Mouse (Mus musculus): ENCODE measurements around the gene Slc15a5.

Slc15a5 gene

DNA sequence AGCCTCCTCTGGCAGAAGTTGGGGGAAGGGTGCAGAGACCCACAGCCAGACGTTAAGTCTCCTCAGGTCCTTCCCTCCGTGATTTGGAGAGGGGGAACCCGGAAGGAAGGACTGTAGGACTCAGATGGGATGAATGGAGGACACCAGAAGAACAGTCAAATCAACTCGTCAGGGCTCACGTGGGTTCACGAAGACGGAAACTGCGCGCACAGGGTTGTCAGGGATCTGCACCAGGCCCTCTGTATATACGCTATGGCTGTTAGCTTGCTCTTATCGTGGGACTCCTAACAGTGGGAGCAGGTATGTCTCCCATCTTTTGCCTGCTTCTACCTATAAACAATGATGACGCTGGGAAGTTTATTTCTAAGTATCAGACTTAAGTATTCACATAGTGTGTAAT, 24.8 kb downstream of the Slc15a5 start:
- no peak for DNase-seq

DNA sequence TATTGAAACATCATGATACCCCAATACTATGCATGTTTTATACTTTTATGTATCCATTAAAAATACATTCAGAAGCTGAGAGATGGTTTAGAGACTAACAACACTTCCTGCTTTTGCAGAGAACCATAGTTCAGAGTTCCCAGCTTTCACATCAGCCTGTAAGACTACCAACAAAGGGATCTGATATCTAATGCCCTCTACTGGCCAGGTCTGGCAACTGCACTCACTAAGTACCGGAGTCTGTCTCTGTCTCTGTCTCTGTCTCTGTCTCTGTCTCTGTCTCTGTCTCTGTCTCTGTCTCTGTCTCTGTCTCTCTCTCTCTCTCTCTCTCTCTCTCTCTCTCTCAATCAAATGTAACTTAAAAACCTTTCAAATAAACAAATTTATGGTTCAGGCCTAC, 25.6 kb downstream of the Slc15a5 start:
- DNase-seq = no peak

DNA sequence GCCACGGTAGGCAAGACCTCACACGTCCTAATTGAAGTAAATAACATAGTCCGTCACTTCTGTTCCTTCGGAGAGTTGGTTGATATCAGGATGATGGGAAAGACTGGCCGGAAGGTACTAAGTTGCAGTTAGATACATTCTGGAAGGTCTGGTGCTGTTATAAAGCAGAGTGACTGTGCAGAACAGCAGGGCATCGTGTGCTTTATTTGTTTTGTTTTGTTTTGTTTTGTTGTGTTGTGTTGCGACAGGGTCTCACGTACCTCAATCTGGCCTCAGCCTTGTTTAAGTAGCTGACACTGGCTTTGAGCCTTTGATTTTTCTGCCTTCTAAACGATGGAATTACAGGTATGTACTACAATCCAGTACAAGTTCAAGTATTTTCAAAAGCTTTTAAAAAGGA, 26.0 kb downstream of the Slc15a5 start:
- no peak for DNase-seq

DNA sequence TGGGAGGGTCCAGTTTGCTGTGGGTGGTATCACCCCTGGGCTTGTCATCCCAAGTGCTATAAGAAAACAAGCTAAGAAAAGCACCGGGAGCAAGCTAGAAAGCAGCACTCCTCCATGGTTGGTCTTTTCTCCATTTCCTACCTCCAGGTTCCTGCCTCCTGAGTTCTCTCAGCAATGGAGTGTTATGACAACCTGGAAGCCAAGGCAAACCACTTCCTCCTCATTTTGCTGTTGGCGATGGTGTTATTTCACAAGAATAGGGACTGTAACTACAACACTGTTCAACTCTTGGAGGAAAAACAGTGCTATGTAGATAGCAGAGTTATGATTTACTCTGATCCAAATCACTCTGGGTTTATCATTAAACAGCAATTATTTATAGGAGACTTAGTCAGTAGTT, 34.4 kb downstream of the Slc15a5 start:
- no peak for DNase-seq

DNA sequence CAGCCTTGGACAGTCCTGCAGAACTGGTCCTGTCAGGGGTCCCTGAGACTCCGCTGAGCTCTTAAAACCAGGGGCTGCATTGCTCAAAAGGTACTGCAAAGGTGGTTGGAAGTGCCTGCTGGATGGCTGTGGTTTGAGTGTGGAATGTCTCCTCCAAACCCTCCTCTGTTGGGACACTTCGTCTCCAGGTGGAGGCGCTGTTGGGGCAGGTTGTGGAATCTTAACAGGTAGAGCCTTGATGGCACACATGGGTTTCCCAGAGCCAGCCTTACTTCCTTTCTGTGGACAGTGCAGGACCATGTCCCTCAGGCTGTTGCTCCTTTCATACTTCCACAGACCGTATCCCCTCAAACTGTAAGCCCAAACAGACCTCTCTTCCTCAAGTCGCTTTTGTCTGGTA, 36.8 kb downstream of the Slc15a5 start:
- DNase-seq = no peak

DNA sequence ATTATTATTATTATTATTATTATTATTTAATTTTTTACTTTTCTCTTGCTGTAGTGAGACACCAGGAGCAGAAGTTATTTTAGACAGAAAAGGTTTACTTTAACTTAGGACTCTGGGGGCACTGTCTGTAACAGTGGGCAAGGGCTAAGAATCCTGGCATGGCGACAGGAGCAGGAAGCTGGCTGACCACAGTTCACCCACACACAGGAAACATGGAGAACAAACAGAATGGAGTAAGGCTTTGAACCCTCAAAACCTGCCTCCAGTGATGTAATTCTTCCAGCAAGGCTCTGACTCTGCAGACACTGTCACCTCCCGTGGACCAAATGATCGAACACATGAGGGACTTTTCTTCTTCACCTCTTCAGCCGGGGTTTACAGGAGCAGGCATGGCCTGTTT, 37.9 kb downstream of the Slc15a5 start:
- no peak for DNase-seq

DNA sequence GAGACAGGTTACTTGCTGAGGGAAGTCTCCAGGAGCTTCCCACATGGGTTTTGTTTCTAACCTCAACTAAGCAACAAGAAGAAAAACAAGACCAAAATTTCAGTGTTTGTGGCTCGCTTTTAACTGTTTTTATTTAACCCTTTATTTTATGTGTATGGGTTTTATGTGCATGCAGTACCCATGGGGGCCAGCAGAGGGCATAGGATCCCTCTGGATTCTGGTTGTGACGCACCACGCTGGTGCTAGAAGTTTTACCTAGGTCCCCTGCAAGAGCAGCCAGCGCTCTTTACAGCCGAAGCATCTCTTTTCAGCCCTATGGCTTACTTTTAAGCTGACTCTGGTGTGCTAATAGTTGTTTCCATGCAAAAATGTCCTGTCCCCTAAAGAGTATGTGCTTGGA, 42.1 kb downstream of the Slc15a5 start:
- DNase-seq = no peak

DNA sequence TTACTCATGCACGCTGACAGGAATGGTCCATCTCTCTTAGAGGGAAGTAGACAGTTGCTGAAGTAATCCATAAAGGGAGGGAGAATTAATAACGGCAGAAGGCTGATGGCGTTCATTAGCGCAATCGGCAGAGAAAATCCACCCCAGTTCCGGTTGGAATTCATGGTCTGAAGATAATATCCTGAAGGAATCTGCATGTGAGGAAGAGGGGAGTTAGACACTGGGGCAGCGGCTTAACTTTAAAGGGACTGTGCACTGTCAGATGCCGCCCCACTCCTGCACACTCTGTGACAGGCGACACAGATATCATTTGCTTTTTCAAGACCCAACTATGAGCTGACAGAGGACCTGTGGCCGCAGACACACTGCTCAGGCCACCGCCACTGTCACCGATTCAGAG, 42.8 kb downstream of the Slc15a5 start:
- no peak for DNase-seq

DNA sequence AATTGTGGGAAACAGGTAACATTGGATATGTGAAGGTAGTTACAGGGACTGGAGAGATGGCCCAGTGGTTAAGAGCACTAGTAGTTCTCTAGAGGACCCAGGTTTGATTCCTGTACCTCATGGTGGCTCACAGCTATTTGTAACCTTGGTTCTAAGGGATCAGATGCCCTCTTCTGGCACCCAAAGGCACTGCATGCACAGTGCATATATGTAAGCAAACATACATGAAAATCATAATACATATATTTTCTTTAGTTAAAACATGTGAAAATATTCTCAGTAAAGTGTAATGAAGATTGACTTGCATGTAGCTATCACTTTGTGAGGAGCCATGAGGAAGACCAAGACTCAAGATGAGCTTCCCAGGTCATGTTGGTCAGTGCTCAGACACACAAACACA, 62.8 kb downstream of the Slc15a5 start:
- no peak for DNase-seq

DNA sequence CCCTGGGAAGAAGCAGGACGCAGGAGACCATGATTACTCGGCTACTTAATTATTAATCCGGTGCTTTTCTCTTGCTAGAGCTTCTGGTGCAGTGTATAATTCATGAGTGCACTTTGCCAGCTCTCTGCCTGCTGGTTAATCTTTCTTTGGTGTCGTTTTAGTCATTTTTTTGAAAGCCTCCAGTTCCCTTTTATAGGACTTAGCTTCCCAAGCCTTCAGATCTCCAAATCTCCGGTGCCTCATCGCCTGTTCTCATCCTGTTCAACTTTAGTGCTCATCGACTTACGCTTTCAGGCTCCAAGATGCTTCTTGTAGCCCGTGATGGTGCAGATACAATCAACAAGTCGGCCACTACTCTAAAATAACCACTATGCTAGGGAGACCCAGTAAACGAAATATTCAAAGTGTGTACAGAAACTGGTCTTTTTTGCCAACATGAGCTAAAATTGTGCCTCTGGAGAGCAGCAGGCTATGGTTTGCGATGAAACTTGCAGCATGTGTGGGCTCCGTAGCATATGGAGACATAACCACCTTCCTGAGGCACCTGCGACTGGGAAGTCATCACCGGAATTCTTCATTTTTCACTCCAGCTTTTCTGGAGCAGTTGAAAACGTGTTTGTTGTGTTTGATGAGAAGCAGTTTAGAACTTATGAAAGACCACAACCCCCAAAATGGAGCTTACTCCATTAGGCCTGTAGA, 64.6 kb downstream of the Slc15a5 start:
- no peak for DNase-seq

DNA sequence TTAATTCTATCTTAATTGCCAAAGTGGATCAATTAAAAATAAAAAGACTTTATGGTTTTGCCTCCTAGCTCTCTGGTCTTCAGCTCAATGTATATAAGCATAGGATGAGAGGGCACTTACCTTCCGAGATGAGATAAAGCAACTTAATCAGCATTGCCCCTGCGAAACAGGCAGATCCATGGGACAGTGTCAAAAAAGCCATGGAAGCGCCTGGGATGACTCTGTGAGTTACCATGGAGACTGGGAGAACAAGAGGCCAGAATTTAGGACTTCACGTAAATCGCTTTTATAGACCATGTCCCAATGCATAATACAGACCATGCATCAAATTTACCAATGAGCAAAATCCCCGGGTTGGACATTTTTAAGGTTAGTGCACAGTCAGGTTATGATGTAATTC, 67.8 kb downstream of the Slc15a5 start:
- no peak for DNase-seq

DNA sequence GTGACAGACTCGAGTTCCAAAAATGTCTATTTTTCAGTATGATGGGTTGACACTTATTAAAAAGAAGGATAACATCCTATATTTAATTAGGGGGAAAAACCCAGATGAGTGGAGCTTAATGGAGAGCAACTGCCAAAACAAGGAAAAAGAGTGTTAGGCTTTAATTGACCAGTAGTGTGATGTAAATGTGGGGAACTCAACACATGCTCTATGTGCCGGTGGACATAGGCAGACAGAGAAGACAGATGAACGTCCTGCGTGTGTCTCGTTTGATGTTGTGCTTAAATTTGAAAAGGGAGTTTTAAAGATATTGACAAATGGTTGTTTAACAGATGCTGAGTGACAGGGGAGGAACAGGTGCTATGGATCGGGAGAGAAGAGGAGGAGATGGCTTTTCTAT, 72.0 kb downstream of the Slc15a5 start:
- DNase-seq = no peak

DNA sequence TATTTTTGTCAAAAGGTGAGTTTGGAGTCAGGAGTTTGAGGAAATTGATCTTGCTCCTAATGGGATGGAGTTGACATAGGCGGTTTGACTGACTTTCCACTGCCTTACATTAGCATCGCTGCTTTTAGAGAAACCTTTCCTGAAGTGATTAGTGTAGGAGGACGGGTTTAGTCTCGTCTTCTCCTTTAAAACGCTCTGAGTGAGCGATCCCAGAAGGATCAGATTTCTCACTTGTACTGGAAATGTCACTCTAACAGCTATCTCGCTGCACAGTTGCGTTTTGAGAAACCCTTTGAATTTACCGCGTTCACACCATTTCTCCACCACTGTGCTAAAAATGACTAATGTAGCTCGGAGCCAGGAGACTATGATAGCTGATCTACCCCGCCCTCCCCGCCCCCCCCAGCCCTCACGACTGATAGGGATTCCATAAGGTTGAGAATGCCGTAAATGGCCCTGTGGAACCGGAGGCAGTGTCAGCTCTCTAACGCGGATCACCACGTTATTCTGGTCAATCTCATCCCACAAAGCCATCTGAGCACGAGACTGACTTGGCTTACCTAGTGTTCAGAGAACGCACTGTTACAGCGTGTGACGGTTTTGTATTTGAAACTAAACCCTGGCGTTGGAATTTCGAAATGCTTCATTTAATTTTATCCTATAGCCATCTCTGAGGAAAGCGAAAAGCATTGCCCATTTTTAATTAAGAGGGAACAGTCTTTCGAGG, 73.0 kb downstream of the Slc15a5 start:
- no peak for DNase-seq

DNA sequence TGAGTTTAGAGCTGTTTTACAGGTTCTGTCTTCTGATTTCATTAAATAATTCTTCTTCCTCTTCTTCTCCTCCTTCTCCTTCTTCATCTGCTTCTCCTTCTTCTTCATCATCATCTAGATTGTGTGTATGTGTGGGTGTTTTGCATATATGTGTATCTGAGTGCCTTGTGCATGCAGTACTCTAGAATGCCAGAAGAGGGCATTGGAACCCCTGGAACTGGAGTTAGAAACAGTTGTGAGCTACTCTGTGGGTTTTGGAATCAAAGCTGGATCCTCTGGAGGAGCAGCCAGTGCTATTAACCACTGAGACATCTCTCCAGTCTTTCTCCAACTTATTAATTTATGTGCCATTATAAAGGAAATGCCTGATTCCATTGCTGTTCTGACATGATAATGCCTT, 89.9 kb downstream of the Slc15a5 start:
- DNase-seq = no peak

DNA sequence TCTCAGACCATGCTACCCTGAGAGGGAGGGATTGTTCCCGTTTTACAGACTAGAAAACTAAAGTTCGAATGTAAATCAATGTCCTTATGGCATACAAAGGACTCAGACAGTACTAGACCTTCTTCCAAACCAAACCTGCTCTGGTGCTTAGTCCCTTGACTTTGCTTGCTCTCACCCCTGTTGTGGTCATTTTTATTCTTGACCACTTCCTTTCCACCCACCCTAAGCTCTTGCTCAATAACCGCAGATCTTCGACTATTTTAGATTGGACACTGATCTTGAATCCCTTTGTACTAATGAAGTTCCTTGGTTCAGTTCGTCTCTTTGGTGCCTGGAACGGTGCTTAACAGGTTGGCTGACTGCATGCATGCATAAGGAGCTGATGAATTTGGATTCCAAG, 94.5 kb downstream of the Slc15a5 start:
- DNase-seq = no peak

DNA sequence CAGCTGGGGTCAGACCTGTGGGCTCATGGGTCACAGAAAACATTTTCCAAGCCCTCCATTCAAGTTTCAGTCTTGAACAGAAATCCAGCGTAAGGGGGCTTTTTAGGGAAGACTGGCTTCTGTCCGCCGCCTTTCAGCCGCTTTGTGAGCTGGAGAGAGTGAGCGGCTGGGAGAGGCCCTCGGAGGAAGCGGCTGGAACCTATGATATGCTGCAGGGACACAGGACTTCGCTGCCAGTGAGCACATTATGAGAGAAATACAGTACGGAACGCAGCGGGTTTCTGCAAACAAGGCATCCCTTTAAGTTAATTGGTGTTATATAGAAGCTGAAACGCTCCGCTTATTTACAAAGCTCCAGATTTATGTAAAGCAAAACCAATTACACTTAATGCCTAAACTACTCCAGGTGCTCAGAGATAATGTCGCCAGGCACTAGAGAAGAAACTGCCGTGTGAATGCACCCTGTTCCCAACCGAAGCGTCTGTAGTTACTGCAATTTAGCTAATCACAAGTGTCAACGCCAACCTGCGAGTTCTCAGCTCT, 97.5 kb downstream of the Slc15a5 start:
- DNase-seq = no peak

DNA sequence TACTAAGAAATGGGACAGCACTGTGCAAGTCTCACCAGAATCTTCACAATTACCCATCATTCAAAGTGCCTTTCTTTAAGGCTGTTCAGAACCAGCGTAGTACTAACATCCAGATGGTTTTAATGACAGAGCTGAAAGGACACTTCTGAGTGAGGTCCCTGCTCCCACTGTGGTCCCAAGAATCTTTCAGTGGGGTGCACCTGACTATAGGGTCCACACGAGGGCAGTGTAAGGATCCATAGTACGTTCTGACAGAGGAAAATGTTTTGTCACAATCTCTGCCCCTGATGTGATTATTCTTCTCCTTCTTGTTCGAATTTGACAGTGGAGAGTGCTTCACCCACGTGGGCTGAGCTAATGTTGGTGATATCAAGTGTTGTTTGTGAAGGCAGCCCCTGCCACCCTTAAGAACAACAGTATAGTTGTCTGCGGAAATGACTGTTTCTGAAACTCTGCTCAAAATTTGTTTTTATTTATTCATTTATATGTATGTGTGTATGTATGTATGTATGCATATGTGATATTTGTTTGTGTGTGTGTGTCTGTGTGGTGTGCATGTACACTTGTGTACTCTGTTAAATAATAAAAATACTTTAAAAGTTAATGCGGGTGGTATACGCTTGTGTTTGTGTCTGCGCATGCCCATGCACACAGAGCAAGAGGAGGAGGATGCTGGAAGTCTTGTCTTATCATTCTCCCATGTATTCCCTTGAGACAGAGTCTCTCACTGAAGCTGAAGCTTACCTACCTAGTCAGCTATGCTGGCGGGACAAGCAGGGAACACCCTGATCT, 98.6 kb downstream of the Slc15a5 start:
- DNase-seq = no peak

DNA sequence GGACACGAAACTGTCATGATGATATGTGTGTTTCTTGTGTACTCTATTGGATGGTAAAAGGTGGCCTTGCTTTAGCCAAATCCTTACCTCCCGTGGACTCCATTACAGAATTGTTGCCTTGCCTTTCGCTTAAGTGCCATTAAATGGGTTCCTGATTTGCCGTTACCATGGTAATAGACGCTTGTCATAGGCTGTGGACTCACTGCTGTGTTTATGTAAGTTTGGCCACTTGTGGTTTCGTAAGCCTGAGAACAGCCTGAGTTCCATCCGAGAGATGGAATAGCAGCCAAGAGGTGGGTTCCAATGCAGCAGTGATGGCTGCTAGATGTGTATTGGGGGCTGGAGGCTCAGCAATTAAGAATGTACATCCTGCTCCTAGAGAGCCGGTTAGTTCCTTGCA, 99.3 kb downstream of the Slc15a5 start:
- DNase-seq = no peak

DNA sequence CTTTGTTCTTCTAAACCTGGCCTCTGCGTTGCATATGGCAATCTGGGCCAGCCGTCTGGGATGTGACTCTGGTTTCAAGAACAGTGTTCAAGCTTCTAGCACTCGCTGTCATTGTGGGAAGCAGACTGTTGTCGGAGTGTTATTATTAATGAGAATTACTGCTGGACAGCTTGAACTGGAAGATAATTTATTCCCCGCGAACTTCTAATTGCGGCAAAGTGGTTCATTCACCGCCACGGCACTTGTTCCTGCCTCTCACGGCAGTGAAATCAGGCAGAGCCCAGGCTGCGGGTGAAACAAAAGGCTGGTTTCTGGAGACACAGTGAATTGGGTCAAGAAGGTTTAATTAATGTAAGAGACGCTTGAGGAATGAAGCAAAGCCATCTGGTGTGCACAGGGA, 99.9 kb downstream of the Slc15a5 start:
- no peak for DNase-seq

DNA sequence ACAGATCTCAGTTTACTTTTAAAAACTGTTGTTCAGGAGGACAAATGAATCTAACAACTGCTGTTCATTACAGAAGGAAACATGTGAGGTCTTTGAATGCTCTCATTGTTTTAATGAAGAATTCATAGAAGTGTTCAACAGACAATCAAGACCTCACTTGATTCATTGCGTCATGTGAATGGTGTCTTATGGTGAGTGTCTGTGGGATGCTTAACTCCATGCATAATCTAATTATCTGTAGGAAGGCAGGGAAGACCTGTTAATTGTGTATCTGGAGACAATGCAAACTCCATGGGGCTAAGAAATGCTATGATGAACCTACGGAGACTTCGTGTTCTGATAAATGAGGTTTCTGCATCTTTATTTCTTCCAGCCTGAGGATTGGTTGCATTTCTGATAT, 103.7 kb downstream of the Slc15a5 start:
- DNase-seq = no peak

DNA sequence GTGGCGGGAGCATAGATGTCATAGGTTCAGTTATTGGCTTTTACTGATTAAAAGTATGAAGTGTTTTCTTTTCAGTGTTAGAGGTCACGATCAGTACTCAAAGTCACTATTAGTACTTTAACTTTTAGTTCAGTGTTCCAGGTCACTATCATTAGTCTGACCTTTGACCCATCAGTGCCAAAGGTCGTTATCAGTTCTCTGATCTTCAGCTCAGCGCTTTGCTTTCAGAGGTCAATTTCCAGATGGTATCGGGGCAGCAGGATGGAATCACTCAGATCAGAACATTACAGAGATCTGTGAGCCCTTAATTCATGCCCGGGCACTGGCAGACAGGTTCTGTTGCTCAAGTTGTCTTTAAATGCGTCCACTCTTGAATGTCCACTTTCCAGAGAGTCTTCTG, 116.0 kb downstream of the Slc15a5 start:
- no peak for DNase-seq

DNA sequence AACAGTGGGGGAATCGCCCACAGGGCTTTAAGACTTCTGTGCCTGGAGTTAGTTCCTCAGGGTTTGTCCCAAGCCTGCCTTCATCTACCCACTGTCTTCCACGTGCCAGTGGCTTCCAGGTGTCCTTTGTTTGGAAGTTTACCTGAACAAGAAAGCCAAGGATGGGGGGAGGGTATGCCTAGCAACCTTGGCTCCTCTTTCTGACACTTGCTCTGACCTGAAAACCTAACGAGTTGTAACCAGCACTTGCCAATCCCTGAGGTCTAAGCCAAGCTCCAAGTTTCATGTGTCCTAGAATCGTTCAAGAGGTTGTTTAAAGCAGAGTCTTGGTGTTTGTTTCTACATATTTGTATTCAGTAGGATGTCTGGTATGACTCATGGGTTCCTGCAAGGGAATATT, 116.9 kb downstream of the Slc15a5 start:
- DNase-seq = no peak

DNA sequence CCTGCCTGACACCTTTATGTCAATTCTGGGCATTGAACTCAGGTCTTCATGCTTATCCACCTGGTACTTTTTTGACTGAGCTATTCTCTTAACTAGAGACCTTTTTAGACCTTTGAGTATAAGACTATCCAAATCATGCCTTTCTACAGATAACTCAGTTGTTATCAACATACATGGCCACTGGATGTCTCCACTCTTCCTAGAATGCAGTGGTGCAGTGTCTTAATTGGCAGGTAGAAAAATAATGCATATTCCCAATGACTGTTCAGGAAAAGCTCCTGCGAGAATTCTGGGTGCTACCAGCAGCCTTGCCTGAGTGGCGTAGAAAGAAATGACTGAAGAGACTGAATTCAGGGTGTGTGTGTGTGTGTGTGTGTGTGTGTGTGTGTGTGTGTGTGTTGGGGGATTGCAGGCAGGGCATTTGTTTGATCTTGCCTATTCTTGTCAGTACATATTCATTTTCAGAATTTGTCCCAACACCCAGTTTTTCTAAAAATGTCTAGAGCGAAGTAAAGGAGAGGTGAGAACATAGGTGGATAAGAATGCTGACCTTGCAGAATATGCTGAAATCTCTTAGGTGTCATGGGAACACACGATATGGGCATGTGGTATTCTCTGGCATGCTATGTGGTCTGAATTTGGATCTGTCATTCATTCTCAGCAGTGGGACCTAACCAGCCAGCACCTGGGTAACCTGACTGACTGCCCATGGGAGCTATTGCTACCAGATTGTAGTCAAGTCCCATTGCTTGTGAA, 119.5 kb downstream of the Slc15a5 start:
- DNase-seq = no peak
